23 mouse cellular contexts compared by ENCODE assay signal in genomic region chr6:38906005-38906404, GRCm38 (mm10). TPM values are rescaled to one million over a fixed set of nuclear protein-coding genes. Genes with fewer than 3 reads are reported as not detected.
DNase-seq lines count a peak whose midpoint lies in the region; ATAC-seq and TF ChIP-seq lines count a peak whose summit lies in the region.
"Had no signal": no experiment of that assay in that cellular context is flagged by ENCODE, and none has a peak within 500 bp of the region (broad histone marks: within the 10 kb centered on the region; RNA-seq: fewer than 3 reads in every experiment).

No protein-coding gene starts in this region.

- no peaks in the 10 kb centered on the region for H3K36me3 ChIP-seq in kidney, embryonic 15.5 days
- no peaks in the 10 kb centered on the region for H3K36me3 ChIP-seq in kidney, adult 2 months (ENCODE audit: control insufficient read depth, insufficient read depth, low read length)
- H3K36me3 ChIP-seq in liver, embryonic 15.5 days (replicated peaks): no peaks in the 10 kb centered on the region
- no peaks in the 10 kb centered on the region for H3K36me3 ChIP-seq in liver, embryonic 11.5 days (ENCODE audit: control insufficient read depth, insufficient read depth, low read length)
- no peaks in the 10 kb centered on the region for H3K36me3 ChIP-seq in liver, embryonic 16.5 days (ENCODE audit: control insufficient read depth, insufficient read depth)
- H3K36me3 ChIP-seq: embryonic facial prominence, embryonic 15.5 days; forebrain, embryonic 10.5 days; heart, embryonic 12.5 days; hindbrain, embryonic 10.5 days; hindbrain, embryonic 15.5 days had no signal

- H3K4me2 ChIP-seq in kidney, embryonic 15.5 days: no peak overlapping the region
- H3K4me2 ChIP-seq in liver, embryonic 15.5 days: no peak overlapping the region
- no peak overlapping the region for H3K4me2 ChIP-seq in liver, embryonic 11.5 days
- H3K4me2 ChIP-seq in liver, embryonic 16.5 days (ENCODE audit: low read depth, low read length): no peak overlapping the region
- H3K4me2 ChIP-seq: embryonic facial prominence, embryonic 15.5 days; heart, embryonic 12.5 days; hindbrain, embryonic 15.5 days had no signal

- no peaks in the 10 kb centered on the region for H3K9me3 ChIP-seq in kidney, embryonic 15.5 days (replicated peaks)
- no peaks in the 10 kb centered on the region for H3K9me3 ChIP-seq in liver, embryonic 15.5 days (replicated peaks)
- H3K9me3 ChIP-seq in liver, embryonic 11.5 days (ENCODE audit: control insufficient read depth, low read length): no peaks in the 10 kb centered on the region
- H3K9me3 ChIP-seq in liver, embryonic 16.5 days (replicated peaks; ENCODE audit: control insufficient read depth, low read length): no peaks in the 10 kb centered on the region
- H3K9me3 ChIP-seq: embryonic facial prominence, embryonic 15.5 days; forebrain, embryonic 10.5 days; heart, embryonic 12.5 days; hindbrain, embryonic 10.5 days; hindbrain, embryonic 15.5 days had no signal

- 0 out of 2 replicates have a peak, but pooled peaks cover 8% of the 10 kb centered on the region for H3K4me1 ChIP-seq in kidney, embryonic 15.5 days
- H3K4me1 ChIP-seq in kidney, adult 2 months (ENCODE audit: control insufficient read depth, insufficient read depth, low read length): peaks cover 2% of the 10 kb centered on the region; the same call in 1 of the 2 replicates
- H3K4me1 ChIP-seq in liver, embryonic 15.5 days (replicated peaks): peaks cover 69% of the 10 kb centered on the region
- H3K4me1 ChIP-seq in liver, embryonic 11.5 days (replicated peaks; ENCODE audit: control insufficient read depth, insufficient read depth, low read length): peaks cover 35% of the 10 kb centered on the region
- H3K4me1 ChIP-seq in liver, embryonic 16.5 days (ENCODE audit: control insufficient read depth, low read depth, low read length): peaks cover 55% of the 10 kb centered on the region
- H3K4me1 ChIP-seq: forebrain, embryonic 10.5 days; hindbrain, embryonic 10.5 days; hindbrain, embryonic 15.5 days had no signal

- no peak for TF ChIP-seq POLR2A in kidney, adult 2 months (IDR thresholded peaks at IDR 0.05; ENCODE audit: low read depth, low read length)

- no peak overlapping the region for H3K27ac ChIP-seq in kidney, embryonic 15.5 days
- H3K27ac ChIP-seq in kidney, adult 2 months (ENCODE audit: insufficient read depth, low read depth, low read length): no peak overlapping the region
- peak overlapping the region; percentile 54; the same call in 1 of the 2 replicates for H3K27ac ChIP-seq in liver, embryonic 15.5 days (replicated peaks)
- no peak overlapping the region for H3K27ac ChIP-seq in liver, embryonic 11.5 days (ENCODE audit: low read depth, low read length)
- H3K27ac ChIP-seq in liver, embryonic 16.5 days (ENCODE audit: low read length): peak overlapping the region; percentile 11; the same call in 1 of the 2 replicates
- H3K27ac ChIP-seq: embryonic facial prominence, embryonic 15.5 days; forebrain, embryonic 10.5 days; gastrocnemius, adult 2 months; hindbrain, embryonic 10.5 days; hindbrain, embryonic 15.5 days had no signal

- no peak overlapping the region for H3K4me3 ChIP-seq in kidney, embryonic 15.5 days (replicated peaks)
- H3K4me3 ChIP-seq in kidney, adult 2 months (ENCODE audit: insufficient read depth, low read depth, low read length): no peak overlapping the region
- H3K4me3 ChIP-seq in liver, embryonic 15.5 days (replicated peaks): no peak overlapping the region
- H3K4me3 ChIP-seq in liver, embryonic 11.5 days (ENCODE audit: low read depth, low read length): no peak overlapping the region
- H3K4me3 ChIP-seq in liver, embryonic 16.5 days (ENCODE audit: low read depth, low read length): no peak overlapping the region
- H3K4me3 ChIP-seq: embryonic facial prominence, embryonic 15.5 days; erythroblast, embryonic 14.5 days; forebrain, embryonic 10.5 days; gastrocnemius, adult 2 months; heart, embryonic 12.5 days; hindbrain, embryonic 10.5 days; hindbrain, embryonic 15.5 days had no signal

- no peak for DNase-seq in kidney, adult 2 months
- DNase-seq in liver, embryonic 11.5 days (ENCODE audit: low spot score): no peak
- DNase-seq in adrenal gland, postnatal 10 days: peak; percentile 51
- DNase-seq in embryo, embryonic 10 days (ENCODE audit: low spot score): no peak
- no peak for DNase-seq in thymus, postnatal 25 days
- DNase-seq: cerebellum, adult 2 months; cerebellum, postnatal 10 days; embryo, embryonic 11 days; gastrocnemius, adult 2 months; gastrocnemius, postnatal 25 days had no signal

- H3K27me3 ChIP-seq in kidney, embryonic 15.5 days: no peaks in the 10 kb centered on the region
- no peaks in the 10 kb centered on the region for H3K27me3 ChIP-seq in kidney, adult 2 months (replicated peaks; ENCODE audit: control insufficient read depth, insufficient read depth, low read length)
- H3K27me3 ChIP-seq in liver, embryonic 15.5 days: no peaks in the 10 kb centered on the region; the same call in 1 of the 2 replicates
- H3K27me3 ChIP-seq in liver, embryonic 11.5 days (replicated peaks; ENCODE audit: control insufficient read depth, insufficient read depth, low read length): no peaks in the 10 kb centered on the region
- H3K27me3 ChIP-seq in liver, embryonic 16.5 days (ENCODE audit: control insufficient read depth, insufficient read depth, low read depth, low read length): no peaks in the 10 kb centered on the region
- H3K27me3 ChIP-seq: CH12.LX; embryonic facial prominence, embryonic 15.5 days; heart, embryonic 12.5 days; hindbrain, embryonic 15.5 days had no signal

- ATAC-seq in kidney, embryonic 15.5 days (replicated peaks; ENCODE audit: low FRiP score): 0 out of 2 replicates have a peak, but pooled peaks have one; percentile 44
- ATAC-seq in liver, embryonic 15.5 days (ENCODE audit: insufficient read depth): no peak
- ATAC-seq in liver, embryonic 11.5 days (replicated peaks; ENCODE audit: low FRiP score): no peak
- ATAC-seq in liver, embryonic 16.5 days (ENCODE audit: low read depth): no peak
- ATAC-seq: forebrain, embryonic 14.5 days; inflammation-experienced regulatory T-cells, adult 6 months had no signal

- H3K9ac ChIP-seq in kidney, embryonic 15.5 days: no peak overlapping the region
- no peak overlapping the region for H3K9ac ChIP-seq in liver, embryonic 15.5 days
- H3K9ac ChIP-seq in liver, embryonic 11.5 days (ENCODE audit: low read depth, low read length): no peak overlapping the region
- no peak overlapping the region for H3K9ac ChIP-seq in liver, embryonic 16.5 days (ENCODE audit: low read depth, low read length)
- H3K9ac ChIP-seq: embryonic facial prominence, embryonic 15.5 days; heart, embryonic 12.5 days; hindbrain, embryonic 15.5 days had no signal

- no peak for TF ChIP-seq CTCF in kidney, adult 2 months (conservative IDR thresholded peaks at IDR 0.05; ENCODE audit: insufficient read depth, insufficient read length, low read depth, low read length)

- 52% methylated on average over 6 of the region's 6 CpGs for WGBS in kidney, embryonic 15.5 days
- 75% methylated on average over 6 of the region's 6 CpGs for WGBS in kidney, adult 2 months
- 85% methylated on average over 6 of the region's 6 CpGs for WGBS in liver, embryonic 15.5 days (ENCODE audit: insufficient replicate concordance)
- WGBS in liver, embryonic 11.5 days: 87% methylated on average over 6 of the region's 6 CpGs
- WGBS in liver, embryonic 16.5 days (ENCODE audit: insufficient replicate concordance): 78% methylated on average over 6 of the region's 6 CpGs

RNA-seq across cellular contexts. Expression of gene Hipk2, which starts 30.0 kb away (rescaled TPM):
- polyA plus RNA-seq in kidney, embryonic 15.5 days (2015; fragmentation: Nextera tagmentation; extraction: Ambion mirVana): 28.6 and 30.8 TPM in 2 replicates
- polyA plus RNA-seq in kidney, adult 2 months (2012; rRNA removed): 46.4 and 50.8 TPM in 2 replicates
- polyA plus RNA-seq in liver, embryonic 15.5 days (2015; fragmentation: Nextera tagmentation; extraction: Ambion mirVana): 18.0 and 23.4 TPM in 2 replicates
- 21.4 and 27.4 TPM in 2 replicates for polyA plus RNA-seq in liver, embryonic 11.5 days (2014; fragmentation: Nextera tagmentation; extraction: Ambion mirVana)
- total RNA-seq in adrenal gland, postnatal 10 days (2021): 10 to 100 TPM; 72.8 to 88.4 TPM
- 17.5 and 19.8 TPM in 2 replicates for polyA plus RNA-seq in liver, embryonic 16.5 days (2015; fragmentation: Nextera tagmentation; extraction: Ambion mirVana)

RNA-seq across cellular contexts. Expression of gene Tbxas1, which starts 30.8 kb away (rescaled TPM):
- polyA plus RNA-seq in kidney, embryonic 15.5 days (2015; fragmentation: Nextera tagmentation; extraction: Ambion mirVana): 5.3 and 6.4 TPM in 2 replicates
- 19.5 and 21.5 TPM in 2 replicates for polyA plus RNA-seq in kidney, adult 2 months (2012; rRNA removed)
- 9.0 and 10.4 TPM in 2 replicates for polyA plus RNA-seq in liver, embryonic 15.5 days (2015; fragmentation: Nextera tagmentation; extraction: Ambion mirVana)
- polyA plus RNA-seq in liver, embryonic 11.5 days (2014; fragmentation: Nextera tagmentation; extraction: Ambion mirVana): 11.5 and 12.0 TPM in 2 replicates
- total RNA-seq in adrenal gland, postnatal 10 days (2021): 1 to 10 TPM; 3.1 to 3.7 TPM
- polyA plus RNA-seq in liver, embryonic 16.5 days (2015; fragmentation: Nextera tagmentation; extraction: Ambion mirVana): 10.8 and 12.8 TPM in 2 replicates
- total RNA-seq: CH12.LX, ES-E14 had no signal

Comparison
In these comparisons a context has a peak if more than half of its experiments do, and no peak if none do; other contexts are left out.
1. H3K27ac ChIP-seq: peak in liver, embryonic 15.5 days (single experiment) and liver, embryonic 16.5 days (single experiment); none in kidney, embryonic 15.5 days (single experiment), kidney, adult 2 months (single experiment) and liver, embryonic 11.5 days (single experiment).